Mouse (Mus musculus) thymus, adult 18-20 months (tissue): ENCODE measurements around the gene Nxnl2.

ENCODE experiments used
- DNase-seq, 2 experiments: peaks; one replicate each; pipeline ENCODE4 v3.0.0; 2022; ENCODE audit warnings: mixed read lengths in 2 of 2

Nxnl2 gene

DNA sequence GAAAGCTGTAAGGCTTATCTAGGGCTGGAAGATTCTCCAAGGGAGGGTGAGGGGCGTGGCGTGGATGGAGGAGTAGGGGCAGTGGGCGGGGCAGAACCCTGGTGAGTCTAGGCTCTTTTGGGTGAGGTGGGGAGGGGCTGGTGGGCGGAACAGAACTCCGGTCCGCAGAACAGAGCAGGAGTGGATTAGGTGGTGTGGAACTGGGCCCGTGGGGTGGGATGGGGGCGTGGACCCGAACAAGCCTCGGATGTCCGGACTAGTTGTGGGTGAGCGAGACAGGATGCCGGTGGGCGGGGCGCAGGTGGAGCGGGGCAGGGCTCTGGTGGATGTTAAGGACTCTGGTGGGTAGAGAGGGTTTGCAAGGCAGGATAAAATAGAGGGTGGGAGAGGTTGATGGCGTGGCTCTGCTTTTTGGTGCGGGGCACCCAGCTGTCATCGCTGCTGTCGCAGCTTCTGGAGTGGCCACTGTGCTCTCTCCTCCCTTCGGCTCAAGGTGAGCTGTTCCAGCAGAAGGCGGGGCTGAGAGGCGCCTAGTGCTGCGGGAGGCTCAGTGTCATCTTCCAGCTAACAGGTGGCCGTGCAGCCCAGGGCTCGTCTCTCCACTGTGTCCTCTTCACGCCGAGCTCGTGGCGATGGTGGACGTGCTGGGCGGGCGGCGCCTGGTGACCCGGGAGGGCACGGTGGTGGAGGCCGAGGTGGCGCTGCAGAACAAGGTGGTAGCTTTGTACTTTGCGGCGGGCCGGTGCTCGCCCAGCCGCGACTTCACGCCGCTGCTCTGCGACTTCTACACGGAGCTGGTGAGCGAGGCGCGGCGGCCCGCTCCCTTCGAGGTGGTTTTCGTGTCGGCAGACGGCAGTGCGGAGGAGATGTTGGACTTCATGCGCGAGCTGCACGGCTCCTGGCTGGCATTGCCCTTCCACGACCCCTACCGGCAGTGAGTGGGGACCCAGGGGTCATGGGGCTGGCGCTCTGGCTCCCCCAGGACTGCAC, at the start of gene Nxnl2:
Nxnl2 (plus strand) TSS at position 332 of the 990 bp plus-strand sequence.
- DNase-seq = peak; percentile 43 to 61

DNA sequence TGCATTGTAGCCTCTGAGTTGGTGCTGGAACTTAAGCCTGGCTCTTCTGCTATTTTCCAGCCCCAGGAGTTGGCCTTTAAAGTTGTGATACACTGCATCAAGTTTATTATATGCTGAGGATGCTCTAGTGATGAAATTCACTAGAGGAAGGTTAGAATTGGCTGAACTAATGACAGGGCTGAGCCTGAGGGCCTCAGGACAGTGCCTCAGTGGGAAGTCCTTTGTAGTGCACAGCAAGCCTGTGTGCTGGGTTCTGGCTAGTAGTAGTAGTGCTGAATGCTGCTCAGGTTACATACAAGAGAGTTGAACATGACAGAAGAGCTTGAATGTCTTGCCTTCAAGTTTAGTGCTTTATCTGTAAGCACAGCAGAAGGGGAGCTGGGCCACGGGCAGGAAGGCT, 48.9 kb upstream of the Nxnl2 start:
- DNase-seq = no peak

DNA sequence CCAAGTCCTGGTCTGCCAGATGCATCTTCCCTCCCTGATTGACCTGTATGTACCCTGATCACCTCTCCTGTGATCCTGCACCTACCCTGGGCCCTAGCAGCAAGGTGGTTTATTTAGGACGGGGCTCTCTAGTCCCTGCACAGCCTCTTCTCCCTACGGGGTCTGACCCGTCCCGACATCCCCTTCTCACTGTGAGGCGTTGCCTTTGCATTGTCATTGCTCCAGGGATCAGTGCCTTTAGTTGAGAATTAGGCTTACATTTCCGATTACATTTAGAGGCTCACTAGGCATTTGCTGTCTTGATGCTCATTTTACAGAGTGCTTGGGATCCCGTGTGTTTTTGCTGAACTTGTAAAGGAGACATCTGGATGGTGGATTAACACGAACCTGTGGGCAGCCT, 48.1 kb upstream of the Nxnl2 start:
- DNase-seq = no peak

DNA sequence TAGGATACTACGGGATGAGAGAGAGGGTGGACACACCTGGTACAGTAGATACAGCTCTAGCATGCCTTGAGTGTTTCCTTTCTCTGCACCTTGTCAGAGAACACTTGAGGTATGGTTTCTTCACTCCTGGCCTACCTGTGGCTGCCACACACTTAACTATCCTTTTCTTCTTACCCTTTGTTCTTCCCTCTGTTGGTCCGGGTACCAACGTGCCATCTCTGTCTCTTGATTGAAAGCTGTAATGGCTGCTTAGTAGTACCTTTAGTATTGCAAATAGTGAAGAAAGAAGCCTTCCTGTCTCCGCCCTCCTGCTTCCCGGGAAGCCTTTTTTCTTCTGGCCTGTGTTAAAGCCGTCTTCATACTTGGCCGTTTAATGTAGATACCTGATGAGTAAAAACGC, 45.5 kb upstream of the Nxnl2 start:
- no peak for DNase-seq

DNA sequence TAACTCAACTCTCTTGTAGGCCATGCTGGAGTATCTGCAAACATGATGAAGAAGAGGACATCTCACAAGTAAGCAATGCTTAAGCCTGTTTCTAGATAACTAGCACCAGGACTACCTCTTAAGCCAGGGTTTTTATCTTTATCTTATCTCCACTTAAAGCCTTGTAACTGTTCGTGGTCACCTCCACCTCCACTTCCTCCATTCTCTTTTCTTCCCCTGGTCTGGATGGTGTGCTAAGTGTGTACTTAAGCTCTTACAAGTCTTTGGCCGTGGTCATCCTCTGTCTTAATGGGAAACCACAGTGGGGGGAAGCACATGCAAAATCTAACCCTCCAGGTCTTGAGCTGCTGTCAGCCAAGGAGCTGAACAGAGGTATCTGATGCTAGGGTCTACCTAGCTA, 42.9 kb upstream of the Nxnl2 start:
- DNase-seq = no peak

DNA sequence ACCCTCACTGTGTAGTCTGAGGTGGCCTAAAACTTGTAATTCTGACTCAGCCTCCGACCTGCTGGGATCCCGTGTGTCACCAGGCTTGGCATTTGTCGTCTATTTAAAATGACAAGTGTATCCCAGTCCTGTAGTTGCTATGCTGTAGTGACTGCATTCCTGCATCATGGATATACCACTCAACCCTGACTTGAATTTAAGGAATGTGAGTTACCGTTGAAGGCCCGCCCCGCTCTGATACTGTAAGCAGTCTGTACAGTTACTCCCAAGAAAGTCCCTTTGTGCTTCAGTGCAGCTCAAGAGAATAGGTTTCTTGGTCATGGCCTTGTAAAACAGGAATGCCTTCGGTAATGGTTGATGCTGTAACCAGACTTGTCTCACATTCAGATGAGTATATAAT, 42.4 kb upstream of the Nxnl2 start:
- DNase-seq = no peak

DNA sequence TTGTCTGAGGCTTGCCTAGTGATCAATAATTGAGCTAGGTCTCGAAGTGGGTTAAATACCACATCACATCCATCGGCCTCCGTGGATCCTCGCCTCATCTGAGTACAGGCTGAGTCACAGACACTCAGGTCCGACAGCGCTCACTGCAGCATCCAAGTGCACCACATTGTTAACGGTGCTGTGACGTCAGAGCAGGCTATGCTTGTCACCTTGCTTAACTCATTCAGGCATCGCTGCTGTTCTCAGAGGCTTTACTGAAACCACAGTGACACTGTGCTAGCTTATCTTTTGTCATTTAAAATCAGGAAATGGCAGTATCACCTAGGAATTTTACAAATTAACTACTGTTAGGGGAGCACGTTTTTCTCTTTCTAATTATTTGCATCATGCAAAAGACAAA, 39.6 kb upstream of the Nxnl2 start:
- DNase-seq = no peak

DNA sequence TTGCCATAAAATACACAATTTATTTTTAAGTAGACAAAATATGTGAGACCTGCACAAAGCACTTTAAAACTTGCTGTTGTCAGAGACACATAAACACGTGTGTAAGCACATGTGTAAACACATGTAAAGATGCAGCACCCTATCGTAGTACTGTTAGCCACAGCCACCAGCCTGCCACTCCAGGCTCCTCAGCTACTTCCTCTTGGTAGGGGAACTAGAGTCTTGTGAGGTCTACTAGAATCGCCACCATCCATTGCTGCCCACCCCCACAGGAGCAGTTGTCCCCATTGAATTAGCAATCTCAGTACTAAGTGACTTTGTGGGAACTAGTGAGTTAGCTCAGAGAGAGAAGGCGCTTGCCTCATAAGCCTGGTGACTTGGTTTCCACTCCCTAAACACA, 34.5 kb upstream of the Nxnl2 start:
- no peak for DNase-seq

DNA sequence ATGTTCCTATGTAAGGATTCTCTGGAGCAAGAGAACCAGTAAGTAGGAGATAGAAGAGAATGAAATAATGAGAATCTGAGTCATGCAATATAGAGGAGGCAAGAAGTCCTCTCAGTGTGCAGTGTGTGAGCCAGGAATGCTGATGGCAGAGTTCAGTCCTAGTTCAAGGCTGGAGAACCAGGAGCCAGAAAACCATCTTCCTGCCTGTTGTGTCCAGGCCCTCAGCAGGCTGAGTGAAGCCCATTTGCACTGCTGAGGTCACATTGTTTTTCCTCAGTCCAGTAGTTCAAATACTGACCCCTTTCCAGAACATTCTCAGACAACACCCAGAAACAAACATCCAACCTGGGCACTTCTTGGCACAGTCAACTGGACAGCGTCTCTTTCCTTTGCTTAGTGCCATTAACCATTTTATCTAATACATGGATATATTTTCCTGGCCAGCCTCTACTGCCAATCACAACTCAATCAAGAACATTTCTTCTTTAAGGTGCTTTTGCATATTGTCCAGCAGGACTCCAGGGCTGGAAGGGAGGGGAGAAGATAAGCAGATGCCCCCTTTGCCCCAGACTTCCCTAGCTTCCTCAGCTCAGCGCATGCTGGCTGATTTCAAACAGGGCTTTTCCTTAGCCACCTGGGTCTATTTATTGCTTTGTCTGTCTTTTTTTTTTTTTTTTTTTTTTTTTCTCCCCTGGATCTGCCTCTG, 33.7 kb upstream of the Nxnl2 start:
- no peak for DNase-seq

DNA sequence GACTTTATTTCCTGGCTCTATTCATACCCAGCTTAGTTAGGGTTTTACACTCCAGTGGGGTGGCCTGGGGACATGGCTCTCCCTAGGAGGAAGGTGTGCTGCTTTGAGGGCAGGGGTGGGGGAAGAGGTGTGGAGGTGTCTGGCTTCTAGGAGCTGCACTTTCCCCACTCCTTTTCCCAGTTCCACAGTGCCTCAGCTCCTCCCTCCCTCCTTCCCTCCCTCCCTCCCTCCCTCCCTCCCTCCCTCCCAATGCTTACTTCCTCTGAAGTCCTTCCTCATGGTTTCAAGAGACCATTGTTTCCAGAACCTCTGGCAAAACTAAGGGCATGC, 33.2 kb upstream of the Nxnl2 start:
- no peak for DNase-seq

DNA sequence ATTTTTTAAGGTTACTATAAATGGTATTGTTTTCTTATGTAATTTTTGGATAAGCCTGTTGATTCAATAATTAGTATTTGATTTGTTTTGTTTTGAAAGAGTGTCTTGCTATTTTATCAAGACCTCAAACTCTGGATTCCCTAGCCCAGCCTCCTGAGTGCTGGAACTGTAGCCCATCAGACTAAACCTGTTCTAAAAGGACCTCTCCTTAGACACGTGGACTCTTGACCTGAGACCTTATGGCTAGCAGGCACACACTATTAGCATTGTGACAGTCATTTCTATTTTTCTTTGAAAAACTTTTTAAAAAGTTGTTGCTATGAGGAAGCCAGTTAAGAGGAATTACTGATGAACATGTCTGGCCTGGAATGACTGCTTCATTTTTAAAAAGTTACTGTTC, 23.7 kb upstream of the Nxnl2 start:
- no peak for DNase-seq

DNA sequence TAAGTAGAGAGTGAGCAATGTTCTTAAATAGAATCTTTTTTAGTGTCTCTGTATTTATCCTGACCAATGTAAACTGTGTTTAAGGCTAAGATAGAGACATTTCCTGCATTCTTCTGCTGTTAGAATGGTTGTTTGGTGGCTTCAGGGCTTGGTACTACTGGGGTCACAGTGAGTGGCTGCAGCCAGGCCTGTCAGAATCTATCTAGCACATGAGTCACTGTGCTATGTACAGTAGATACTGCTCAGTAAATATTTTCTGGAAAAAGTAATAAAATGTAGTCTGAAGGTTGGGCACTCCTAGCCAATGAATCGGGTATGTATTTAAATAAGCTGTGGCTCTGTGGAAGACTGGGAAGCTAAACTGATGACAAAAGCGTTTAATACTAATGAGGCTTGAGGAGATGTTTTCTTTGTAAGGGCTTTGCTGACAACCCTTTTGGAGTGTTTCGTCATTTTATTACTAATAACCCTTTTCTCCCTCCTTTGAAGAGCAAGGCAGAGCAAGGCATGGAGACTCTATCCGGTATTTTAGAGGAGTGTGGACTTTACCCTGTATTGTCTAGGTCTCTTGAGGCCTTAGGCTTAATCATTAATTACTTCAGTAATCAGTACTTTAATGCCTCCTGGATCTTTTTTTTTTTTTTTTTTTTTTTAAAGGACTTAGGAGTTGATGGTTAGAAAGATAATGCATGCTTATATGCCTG, 17.7 kb upstream of the Nxnl2 start:
- DNase-seq = no peak

DNA sequence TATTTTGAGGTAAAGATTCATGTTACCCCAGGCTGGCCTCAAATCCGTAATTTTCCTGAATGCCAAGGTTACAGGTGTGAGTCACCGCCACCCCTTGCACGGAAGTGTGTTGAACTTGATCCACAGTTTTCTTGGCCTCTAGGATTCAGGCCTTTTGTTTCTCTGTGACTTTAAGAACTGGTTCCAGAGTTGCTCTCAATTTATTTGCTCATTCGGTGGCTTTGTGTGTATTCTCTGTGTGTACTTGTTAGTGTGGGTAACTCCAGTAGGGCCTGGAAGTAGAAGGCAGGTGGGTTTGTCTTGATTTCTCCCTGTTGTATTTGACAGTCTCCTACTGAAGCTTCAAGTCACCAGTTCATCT, 17.2 kb upstream of the Nxnl2 start:
- no peak for DNase-seq

DNA sequence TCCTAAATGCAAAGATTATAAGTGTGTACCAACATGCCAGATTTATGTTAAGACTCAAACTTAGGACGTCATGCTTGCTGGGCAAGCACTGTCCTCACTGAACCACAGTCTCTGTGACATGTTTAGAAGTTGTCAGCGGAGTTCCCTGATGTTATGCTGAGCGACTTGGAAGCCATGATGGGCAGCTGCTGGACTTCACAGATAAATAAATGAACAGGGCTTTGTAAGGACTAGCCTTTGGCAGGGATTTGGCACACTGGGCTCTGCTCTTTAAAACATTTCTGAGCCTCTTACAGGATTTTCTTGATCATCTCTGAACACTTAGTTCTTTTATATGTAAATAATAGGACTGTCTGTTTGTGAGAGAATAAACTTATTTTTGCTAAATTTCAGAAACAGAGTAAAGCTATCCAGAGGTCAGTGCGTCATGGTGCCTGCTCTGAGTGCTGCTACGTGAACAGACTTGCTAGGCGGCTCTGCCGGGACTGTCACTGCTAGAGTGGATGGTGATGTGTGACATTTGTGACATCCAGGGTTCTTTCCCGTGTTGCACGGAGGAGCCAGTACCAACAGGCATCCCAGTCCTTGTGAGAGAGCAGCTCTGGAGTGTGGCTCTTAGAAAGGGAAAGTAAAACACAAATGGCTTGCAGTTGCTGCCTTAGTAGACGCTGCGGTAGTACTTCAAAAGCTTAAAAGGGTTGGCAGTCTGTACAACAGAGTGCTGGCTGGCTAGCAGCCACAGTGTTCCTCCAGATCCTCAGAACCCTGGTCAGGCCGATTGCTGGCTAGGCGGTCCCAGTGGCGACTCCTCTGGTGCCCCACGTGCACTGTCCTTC, 15.4 kb upstream of the Nxnl2 start:
- no peak for DNase-seq

DNA sequence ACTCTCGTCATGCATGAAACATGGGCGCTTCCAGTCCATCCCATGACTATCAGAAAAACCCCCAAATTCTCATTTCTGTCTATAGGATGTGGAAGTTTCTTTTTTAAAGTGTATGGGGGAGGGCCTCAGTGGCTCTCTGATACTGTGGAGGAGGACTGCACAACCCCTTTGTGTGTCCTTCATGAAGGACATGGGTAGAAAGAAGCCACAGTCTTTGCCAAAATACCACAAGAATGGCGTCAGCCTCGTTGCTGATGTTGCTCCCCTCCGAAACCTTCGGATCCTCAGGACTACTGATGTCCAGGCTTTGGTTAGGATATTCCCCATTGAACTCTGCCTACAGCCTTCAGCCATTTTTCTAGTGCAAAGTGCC, 14.8 kb upstream of the Nxnl2 start:
- no peak for DNase-seq

DNA sequence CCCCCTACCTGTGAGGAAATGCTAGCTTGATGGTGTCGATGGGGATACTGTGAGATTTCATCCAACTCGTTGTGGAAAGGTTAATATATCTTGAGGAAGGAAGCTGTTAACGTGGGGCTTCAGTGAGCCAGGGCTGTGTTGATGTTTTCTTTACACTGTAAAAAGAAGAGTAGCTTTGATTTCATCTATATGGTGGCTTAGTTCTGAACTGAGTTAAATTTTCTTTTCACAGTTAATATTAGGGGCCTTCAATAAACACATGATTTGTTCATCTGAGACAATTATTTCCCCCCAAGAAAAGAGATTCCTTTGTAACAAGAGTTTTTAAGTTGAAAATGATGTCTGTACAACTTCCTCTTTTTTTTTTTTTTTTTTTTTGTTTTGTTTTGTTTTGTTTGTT, 13.5 kb upstream of the Nxnl2 start:
- DNase-seq = no peak

DNA sequence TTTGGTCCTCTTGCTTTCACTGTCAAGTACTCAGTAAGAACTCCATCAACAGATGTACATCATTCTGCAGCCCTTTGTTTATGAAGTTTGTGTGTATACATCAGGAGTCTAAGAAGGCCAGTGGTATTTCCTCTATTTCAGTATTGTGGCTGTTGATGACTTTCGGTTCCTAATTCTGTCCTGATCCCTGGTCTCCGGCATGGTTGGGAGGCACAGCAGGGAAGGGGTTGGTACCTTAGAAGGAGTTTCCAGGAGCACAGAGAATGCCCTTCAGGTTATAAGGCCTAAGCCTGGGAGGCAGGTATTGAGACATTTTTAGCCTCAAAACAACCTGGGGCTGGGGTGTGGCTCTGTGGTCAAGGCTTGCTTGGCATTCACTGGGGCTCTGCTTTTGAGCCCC, 9.2 kb upstream of the Nxnl2 start:
- no peak for DNase-seq

DNA sequence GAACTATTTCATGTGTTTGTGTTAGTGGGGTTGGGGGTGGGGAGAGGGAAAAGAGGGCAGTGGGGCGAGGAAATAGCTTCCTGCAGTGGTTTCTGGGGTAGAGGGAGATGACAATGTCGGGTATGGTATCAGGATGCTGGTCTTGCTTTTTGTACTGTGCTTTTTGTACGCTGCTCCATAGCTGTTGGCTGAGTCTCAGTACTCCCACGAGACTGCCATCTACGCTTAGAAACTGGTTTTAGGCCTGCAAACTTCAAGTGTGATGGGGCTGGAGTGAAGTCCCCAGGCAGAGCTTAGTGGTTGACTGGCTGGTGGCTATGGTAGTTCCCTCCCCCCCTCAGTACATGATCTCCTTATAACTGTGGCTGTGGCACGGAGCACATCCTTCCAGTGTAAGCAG, 8.6 kb upstream of the Nxnl2 start:
- no peak for DNase-seq

DNA sequence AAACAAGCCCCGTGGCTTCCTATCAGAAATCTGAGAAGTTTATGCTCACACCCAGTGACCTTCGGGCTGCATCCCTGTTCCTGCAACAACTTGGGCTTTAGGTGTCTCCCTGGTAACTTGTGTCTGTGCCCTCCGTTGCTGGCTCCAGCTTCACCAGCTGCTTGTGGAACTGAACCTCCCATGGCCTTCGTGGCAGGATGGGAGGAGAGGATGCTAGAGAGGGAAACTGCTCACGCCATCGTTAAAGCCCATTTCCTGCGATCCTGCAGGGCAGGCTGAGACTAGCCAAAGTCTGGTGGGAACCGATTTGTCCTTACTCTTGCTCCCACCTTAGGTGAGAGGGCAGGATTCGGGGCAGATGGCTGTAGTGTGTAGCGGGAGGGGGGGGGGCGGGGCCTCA, 4.1 kb upstream of the Nxnl2 start:
- DNase-seq = no peak

DNA sequence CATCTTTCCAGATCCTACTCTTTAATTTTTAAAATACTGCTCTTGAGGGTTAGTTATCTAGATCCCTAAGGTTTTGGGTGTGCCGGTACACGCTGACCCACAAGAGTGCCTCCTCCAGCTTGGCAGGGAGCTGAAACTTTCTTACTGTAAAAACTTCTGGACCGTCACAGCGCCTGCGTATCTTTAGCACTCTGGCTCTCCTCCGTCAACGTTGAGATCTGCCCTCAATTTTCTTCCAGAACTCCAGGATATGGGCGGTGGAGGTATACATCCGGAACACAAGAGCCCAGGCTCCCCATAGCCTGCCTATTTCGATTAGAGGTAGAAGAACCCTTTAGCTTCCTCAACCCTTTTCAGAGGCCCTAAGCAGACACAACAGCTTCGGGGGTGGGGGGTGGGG, 607 bp upstream of the Nxnl2 start:
- DNase-seq = no peak

DNA sequence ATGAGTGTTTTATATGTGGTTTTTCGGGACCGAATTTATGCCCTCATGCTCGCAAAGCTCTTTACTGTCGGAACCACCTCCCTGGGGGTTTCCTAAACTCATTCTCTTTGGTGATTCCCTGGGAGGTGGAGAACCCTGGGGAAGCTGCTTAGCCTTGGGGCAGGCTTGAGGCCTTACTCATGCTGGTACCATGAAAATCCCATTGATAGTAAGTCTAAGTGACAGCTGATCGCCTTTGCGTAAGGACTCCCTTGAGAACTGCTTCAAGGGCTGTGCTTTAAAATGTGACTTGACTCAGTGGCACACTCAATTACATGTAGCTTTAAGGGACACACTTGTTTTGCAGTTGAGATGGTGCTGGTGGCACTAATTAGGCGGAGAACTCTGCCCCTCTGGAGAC, 1.8 kb downstream of the Nxnl2 start:
- DNase-seq = no peak

DNA sequence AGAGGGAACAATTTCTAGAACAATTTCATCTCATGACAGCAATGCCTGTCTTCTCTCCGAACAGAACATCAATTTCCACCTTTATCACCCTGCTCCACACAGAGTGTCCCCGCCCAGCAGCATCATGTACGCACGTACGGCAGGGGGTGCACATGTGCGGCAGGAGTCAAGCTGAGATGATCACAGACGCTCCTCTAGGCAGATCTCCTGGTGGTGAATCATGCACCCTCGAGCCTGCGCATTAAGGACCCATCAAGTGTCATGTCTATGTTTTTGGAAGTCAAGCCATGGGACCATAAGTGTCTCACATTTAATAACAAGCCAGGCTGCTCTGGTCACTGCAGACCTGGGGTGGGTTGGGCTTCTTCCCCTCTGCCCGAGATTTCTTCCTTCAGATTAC, 8.1 kb downstream of the Nxnl2 start:
- no peak for DNase-seq

DNA sequence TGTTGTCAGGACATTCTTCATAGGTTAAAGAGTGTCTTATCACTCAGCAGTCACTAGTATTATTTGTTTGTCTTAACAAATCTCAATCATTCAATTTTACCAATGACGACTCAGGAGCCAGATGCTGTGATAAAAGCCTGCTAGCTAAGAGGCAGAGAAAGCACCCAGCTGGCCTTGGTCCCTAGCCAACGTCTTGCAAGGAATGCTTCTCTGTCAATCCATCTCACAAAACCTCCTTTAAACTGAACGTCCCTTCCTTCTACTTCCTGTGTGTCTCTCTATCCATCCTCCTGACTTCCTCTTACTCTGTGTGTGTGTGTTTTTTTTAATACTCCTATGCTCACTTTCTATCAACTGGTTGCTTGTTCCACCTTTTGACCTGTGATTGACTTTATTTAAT, 8.5 kb downstream of the Nxnl2 start:
- DNase-seq = no peak
